Mouse (Mus musculus) gastrocnemius, postnatal 14 days (tissue): ENCODE measurements around the gene Atg4d. TPM values are rescaled to one million over a fixed set of nuclear protein-coding genes. Genes with fewer than 3 reads are reported as not detected.
"Not testable (repeated sequence)": the region's sequence is repeated elsewhere in the genome, so short reads cannot be mapped to it uniquely, and the experiment has no call there.

ENCODE experiments used
- DNase-seq: peaks from one replicate; pipeline ENCODE4 v3.0.0; 2021; ENCODE audit warnings: mixed read lengths
- intact Hi-C: fragments of 180-260 bp; cut with DNase I; formaldehyde crosslinking; loops from one replicate; pipeline ENCODE4 v1.15.1; 2025; ENCODE audit warnings: low total_unique reads
- total RNA-seq, 2 experiments: library from RNA; stranded (reverse); gene quantifications; 2 replicates each; pipeline ENCODE4 v1.2.3; 2021

The Atg4d gene
- total RNA-seq, 2 experiments from 2014 or later = 36.2 to 39.6 TPM

GRCm38 (mm10) chr9:21322917-21323297 is 57.8 kb downstream of the Atg4d start:
- intact Hi-C loops, DNase-seq: not testable (repeated sequence)

- no peak for DNase-seq
- intact Hi-C loops = no loop called here
Observed at GRCm38 (mm10) chr9:21324269-21324668, 59.2 kb downstream of the Atg4d start.

Other genes with a start within 250 kb of the Atg4d start
- 1 to 10 TPM; 3.1 to 3.4 TPM for gene Icam1, start 249.3 kb upstream of the Atg4d start, total RNA-seq
- under 1 TPM; 0.29 to 0.43 TPM for gene Icam4, start 235.9 kb upstream of the Atg4d start, total RNA-seq
- gene Icam5, start 233.2 kb upstream of the Atg4d start, total RNA-seq = under 1 TPM; 0.07 to 0.10 TPM
- gene Zglp1, start 198.2 kb upstream of the Atg4d start, total RNA-seq = not detected
- gene Gm49373, start 192.2 kb upstream of the Atg4d start, total RNA-seq = under 1 TPM in 1 of 2 experiments, not detected in 1; 0.13 TPM
- 10 to 100 TPM; 25.5 to 26.5 TPM for gene Fdx1l, start 191.7 kb upstream of the Atg4d start, total RNA-seq
- 1 to 10 TPM in 1 of 2 experiments, under 1 TPM in 1; 0.92 to 1.1 TPM for gene Gm38431, start 173.3 kb upstream of the Atg4d start, total RNA-seq
- gene Raver1, start 173.3 kb upstream of the Atg4d start, total RNA-seq = 10 to 100 TPM; 16.2 to 19.6 TPM
- 1 to 10 TPM; 4.9 to 5.3 TPM for gene Tyk2, start 134.1 kb upstream of the Atg4d start, total RNA-seq
- gene Cdc37, start 115.3 kb upstream of the Atg4d start, total RNA-seq = 100 to 1,000 TPM; 138 to 139 TPM
- 10 to 100 TPM; 26.1 to 27.1 TPM for gene Pde4a, start 99.6 kb upstream of the Atg4d start, total RNA-seq
- gene Keap1, start 25.9 kb upstream of the Atg4d start, total RNA-seq = 10 to 100 TPM; 53.6 to 55.2 TPM
- gene S1pr5, start 16.9 kb upstream of the Atg4d start, total RNA-seq = under 1 TPM; 0.10 to 0.27 TPM
- 10 to 100 TPM; 10.5 to 11.9 TPM for gene Kri1, start 22.7 kb downstream of the Atg4d start, total RNA-seq
- gene Cdkn2d, start 26.1 kb downstream of the Atg4d start, total RNA-seq = 10 to 100 TPM; 12.0 to 13.2 TPM
- gene Ap1m2, start 47.0 kb downstream of the Atg4d start, total RNA-seq = not detected
- 100 to 1,000 TPM; 104 to 117 TPM for gene Slc44a2, start 55.4 kb downstream of the Atg4d start, total RNA-seq
- gene Ilf3, start 102.6 kb downstream of the Atg4d start, total RNA-seq = 10 to 100 TPM; 22.3 to 28.5 TPM
- 1 to 10 TPM; 5.5 to 8.1 TPM for gene Qtrt1, start 146.5 kb downstream of the Atg4d start, total RNA-seq
- gene Dnm2, start 159.6 kb downstream of the Atg4d start, total RNA-seq = 10 to 100 TPM; 47.8 to 48.0 TPM
- gene Tmed1, start 245.0 kb downstream of the Atg4d start, total RNA-seq = 10 to 100 TPM; 25.9 to 29.3 TPM